Mouse (Mus musculus): Measurements from ENCODE around the gene Msi2.

Msi2 gene

DNA sequence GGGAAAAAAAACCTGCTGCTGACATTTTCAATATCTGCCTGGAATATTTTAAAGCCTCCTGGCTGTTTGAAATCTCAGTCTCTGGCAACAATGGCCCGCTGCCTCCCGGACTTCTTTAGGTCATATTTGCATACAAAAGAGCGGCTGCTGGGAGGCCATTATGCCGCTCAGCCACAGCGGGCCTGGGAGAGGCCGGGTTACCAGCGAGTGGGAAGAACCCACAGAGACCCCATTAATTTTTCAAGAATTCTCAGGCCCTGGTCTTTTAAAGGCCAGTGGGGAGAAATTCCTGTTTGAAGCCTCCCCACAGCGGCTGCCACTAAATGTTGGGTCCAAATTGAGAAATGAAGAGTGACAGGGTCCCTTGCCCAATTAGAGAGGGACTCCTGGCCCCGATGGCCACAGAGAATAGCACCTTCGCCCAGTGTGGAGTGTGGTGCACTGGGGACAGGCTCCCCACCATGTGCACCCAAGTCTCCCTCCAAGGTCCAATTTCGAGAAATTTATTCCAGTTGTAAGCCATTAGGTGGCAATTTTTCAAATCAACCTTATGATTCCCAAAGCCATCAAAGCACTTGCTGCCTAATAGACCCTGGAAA is 183.9 kb downstream of the Msi2 start:
- DNase-seq = no peak

DNA sequence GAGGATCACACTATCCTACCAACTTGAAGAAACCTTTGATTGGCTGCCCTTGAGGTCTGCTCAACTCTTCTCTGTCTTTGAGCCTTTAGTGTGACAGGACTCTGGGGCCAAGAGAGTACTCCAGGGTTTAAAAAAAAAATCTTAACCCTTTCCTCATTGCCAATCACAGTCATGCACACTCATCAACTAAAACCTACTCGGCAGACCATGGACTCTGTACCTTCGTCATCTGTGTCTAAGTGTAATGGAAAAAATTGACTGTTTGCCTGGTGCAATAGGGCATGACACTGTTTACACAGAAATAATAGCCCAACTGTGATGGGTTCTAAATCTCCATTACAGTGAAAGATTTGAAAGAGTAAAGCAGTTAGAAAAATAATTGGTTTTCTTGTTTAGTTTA is 186.3 kb downstream of the Msi2 start:
- DNase-seq = peak in 1 of 2 experiments; percentile 63

DNA sequence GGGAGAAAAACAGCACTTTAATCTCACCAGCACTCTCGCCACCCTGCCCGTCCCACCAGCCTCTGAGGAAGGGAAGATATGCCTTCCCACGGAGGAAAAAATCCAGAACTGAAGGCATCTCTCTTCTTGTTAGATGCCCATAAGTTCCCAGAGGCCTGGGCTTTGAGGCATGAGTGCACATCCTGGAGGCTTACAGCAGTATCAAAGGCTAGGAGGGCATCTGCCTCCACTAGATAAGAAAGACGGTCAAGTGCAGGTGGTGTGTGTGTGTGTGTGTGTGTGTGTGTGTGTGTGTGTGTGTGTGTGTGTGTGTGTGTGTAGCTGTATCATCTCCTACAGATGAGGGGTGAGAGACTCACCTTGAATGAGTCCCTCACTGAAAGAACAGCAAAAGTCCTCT is 188.3 kb downstream of the Msi2 start:
- no peak for DNase-seq

DNA sequence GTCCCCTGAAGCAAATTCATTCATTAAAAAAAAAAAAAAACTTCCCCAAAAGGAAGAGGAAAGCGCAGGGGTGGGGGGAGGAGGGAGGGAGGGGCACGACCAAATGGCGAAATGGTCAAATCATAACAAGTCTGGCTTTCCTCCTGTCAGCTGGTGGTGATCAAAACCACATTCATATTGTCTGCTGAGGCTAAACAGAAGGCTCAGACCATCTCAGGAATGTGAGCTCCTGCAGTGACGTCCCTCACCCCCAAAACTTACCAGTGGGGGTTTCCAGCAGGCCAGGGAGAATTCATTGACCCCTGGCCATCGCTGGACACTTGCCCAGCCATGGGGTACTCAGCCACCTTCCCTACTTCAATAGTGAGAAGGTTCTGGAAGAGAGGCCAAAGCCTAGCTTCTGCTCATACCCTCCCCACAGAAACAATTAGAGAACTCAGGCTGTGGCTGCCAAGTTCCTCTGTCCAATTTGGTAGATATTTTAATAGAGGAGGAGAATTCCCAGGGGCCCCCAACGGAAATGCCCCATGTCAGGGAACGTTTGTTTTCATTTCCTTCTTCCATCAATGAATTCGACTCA is 189.7 kb downstream of the Msi2 start:
- DNase-seq = peak; percentile 51 to 52

DNA sequence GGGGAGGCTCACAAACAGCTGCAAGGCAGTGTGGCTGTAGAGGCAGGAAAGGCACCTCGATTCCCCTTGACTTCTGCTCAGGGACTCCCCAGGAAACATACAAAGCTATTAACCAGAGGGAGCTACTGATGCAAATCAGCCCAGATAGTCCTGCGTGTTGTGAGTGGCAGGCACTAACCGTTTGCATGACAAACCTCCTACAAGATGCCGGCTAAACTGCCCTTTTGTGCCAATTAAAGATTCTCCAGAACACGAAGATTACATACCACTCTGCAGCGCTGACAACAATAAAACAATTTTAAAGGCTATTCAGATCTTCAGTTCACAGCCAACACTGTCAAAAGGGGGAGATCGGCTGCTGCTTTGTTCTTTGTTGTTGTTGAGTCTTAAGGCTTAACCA is 191.6 kb downstream of the Msi2 start:
- no peak for DNase-seq

DNA sequence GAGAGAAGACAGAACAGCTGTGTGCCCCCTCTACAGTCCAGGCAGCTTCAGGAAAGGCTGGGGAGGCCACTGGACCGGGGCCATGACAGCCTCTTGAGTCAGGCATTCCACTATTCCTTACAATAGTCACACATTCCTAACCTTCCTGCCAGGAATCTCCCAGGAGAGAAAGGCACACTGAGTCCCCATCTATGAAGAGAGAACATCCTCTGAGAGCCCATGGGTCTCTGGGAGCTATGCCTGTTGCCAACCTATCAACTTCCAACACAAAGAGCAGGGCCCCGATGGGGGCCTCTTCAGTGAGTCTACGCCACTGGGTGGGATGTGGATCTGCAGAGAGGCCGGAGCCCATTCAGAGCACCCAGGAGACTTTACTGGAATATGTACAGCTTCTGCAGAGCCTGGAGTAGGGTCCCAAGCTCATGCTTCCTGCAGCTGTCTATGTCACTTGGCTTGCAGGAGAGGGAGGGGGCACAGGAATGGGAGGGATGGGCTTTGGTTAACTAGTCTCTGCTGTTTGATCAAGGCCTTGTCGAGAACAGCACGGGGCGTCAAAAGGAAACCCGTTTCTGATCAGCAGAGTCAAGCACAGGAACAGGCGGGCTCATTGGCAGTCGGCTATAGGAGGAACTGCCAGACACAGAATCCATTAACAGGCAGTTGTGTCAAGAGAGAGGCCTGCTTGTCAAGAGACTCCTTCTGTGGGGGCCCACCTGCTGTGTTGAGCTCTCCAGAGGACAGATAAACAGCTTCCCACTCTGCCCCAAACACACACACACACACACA is 193.3 kb downstream of the Msi2 start:
- peak in 1 of 2 experiments; percentile 40 for DNase-seq

DNA sequence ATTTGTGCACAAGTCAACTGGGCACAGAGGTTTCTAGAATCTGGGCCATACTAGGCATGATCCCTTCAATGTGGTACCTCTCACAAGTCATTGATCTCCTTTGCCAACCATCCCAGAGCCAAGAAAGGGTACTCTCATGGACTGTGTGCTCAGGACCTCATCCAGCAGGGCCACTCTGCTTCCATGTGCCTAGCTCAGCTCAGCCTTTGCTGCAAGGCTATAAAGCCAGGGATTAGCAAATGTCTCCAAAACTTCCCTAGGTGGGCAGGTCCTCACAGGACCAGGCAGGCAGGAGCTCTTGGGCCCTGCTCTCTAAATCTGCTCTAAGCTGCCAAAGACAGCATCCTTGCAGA is 193.9 kb downstream of the Msi2 start:
- no peak for DNase-seq

DNA sequence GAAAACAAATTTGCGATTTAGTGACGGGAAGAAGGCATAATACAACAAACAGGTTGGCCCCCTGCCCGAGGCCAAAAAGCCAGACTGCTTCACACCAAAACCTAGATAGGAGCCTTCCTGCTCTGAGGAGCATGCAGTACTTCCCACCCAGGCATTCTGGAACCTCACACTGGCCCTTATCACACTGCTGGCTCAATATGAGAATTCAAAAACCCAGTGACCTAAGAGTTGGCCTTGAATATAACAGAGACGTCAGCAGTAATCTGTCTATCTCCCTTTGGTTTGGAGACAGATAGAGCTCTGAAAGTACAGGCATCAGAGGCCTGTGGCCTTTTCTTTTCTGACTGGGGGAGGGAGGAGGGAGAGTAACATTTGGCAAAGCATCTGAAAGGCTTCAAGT is 194.4 kb downstream of the Msi2 start:
- peak in 1 of 2 experiments; percentile 34 for DNase-seq

DNA sequence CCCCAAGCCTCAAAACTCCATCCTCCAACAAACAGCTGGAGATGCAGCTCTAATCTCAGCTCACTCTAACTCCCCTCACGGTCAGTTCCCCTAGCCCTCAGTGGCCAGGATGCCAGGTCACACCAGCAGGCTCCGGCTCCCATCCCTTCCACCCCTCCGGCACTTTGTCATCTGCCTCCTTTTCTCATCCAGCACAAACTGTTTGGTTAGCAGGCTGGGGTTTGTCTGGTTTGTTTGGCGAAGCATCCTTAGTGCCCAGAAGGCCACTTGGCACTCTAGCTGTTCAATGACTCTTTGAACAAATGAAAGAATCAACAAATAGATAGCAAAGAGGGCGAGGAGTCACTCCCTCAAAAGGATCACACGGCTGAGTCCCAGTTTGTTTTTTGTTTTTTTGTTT is 194.8 kb downstream of the Msi2 start:
- DNase-seq = no peak

DNA sequence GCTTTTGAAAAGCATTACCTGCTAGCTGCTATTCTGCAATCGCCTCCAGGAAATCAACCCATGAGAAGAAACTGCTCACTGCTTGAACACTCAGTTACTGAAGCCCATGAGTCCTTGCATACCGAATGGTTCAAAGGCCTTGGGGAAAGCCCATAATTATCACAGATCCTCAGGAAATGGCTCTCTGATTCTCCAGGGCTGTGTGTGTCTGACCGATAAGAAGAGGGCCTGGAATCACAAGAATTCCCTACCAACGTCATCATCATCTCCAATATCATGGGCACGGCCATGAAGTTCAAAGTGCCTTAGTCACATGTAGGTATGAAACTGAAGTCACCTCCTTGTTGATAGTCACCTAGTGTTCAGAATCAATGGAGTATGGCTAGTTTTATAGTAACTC is 196.2 kb downstream of the Msi2 start:
- no peak for DNase-seq

DNA sequence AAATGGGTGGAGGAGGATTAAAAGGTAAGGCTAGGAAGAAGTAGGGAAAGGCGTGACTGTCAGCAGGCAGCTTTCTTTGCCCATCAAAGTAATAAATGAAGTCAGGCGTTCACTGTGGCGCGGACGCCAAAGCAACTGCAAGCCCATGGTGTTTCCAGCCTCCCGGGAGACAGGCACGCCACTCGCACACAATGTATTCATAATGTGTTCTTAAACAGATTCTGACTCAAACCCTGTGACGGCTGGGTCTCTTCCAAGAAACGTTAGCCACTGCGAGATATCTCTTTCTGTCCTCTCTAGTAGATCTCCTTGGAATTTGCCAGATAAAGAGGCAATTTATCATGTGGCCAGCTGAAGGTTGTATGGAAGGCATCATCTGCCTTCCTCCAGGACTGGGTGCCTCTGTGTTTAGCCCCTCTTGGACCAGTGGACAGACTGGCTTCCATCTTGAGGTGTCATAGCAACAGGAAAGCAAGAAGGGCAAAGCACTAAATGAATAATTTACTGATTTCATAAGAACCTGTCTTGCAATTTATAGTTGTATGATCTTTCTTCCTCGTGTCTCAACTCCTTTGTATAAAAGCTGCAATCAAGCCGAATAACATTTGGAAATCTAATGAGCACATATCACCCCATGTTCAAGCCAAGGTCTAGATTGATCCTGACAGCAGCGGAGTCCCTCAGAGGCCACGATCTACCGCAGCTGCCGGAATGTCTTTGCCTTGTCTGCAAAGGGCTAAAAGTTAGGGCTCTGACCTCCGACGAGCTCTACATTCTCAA is 197.2 kb downstream of the Msi2 start:
- DNase-seq = no peak

DNA sequence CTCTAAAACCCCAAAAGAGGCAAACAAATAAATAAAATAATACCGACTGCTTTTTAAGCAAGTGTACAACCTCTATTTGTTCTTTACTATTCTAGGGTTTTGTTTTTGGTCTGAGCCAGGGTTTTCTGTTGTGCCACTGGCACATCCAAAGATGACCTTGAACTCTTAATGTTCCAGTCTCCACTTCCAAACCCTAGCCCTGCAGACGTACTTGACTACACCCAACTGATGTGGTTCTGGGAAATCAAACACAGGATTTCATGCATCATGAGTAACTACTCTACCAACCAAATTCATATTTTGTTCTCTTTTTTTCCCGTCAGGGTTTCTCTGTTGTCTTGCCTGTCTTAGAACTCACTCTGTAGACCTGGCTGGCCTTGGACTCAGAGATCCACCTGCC is 200.0 kb downstream of the Msi2 start:
- DNase-seq = no peak

DNA sequence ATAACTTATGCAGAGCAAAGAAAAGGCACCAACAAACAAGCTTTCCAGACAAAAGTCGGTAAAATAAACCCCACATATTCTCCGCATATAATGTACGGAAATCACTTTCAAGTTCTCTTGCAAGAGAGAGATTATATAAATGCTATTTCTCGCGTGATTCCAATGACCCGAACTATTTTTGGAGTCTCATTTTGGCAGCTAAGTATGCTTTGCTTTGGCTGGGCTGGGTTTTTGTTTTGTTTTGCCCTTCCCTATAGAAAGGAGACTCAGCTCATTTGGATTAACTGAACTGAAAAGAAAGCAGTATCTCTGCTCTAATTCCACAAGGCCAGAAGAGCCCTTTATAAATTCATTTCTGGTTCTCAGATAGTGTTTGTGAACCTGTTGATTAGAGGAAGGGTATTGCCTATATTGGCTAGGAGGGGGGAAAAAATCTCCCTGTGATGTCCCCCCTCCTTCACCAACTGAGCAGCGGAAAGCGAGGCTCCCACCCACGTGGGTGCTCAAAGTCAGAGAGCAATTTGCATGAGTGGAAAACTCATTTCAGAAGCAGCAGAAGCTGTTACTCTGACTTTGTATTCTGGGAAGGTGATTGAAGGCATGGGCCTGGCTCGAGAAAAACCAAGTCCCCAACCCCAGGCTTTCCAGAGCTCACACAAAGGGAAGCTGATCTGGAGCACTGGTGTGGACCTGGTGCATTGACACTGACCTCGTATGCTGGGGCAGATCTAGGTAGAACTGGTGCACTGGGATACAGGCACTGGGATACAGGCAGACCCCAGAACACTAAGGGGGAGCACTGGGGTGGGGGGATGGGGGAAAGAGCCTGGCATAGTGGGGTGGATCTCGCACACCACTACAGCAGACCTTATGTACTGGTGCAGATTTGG is 201.5 kb downstream of the Msi2 start:
- DNase-seq = no peak

DNA sequence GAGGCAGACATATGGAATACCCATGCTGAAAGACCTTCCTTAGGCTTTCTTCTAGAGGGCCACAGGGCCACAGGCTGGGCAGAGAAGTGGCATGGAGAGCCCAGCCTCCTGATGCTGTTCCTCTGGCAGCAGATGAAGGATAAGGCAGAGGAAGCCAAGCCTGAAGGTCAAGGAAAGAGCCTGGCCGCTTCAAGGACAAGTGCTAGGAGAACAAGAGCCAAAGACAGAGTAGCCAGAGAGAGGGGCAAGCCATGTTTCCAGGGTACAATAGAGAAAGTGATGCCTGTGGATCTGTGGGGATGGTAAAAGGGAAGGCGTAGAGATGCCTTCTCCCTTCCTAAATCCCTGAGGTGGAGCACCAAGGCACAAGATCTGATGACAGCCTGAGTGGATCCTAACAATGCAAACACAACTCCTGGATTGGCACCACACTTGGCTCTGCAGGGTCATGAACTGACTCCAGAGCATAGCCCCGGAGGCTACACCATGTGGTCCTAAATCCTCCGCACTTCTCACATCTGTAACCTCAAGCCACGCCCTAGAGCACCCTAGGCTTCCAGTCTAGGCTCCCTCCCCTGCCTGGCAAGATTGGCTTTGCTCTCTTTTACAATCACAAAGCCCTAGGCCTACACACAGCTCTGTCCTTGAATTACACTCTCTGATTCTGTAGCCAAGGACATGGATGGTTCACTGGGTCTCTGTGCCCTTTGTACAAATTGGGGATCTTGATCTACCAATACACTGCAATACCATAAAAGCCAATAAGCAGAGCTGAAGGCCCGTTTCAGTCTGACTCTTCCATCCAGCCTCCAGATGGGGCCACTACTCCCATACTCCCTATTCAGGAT is 202.4 kb downstream of the Msi2 start:
- DNase-seq = peak; percentile 34 to 52

DNA sequence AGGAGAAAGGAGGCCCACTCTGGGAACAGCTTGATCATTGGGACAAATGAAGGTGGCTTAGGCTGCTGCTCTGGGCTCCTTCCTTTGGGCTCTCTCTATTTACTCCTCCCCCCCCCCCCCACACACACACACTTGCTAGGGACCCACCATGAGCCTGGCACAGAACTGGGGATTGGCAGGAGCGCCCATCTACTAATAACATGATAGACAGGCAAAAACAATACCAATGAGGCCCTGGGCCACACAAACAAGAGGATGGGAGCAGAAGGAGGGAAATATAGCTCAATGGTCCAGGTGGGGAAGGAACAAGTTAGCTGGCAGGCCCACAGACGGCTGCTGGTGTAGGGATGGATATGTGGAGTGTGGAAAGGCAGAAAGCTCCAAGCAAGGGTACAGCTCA is 203.0 kb downstream of the Msi2 start:
- DNase-seq = no peak

DNA sequence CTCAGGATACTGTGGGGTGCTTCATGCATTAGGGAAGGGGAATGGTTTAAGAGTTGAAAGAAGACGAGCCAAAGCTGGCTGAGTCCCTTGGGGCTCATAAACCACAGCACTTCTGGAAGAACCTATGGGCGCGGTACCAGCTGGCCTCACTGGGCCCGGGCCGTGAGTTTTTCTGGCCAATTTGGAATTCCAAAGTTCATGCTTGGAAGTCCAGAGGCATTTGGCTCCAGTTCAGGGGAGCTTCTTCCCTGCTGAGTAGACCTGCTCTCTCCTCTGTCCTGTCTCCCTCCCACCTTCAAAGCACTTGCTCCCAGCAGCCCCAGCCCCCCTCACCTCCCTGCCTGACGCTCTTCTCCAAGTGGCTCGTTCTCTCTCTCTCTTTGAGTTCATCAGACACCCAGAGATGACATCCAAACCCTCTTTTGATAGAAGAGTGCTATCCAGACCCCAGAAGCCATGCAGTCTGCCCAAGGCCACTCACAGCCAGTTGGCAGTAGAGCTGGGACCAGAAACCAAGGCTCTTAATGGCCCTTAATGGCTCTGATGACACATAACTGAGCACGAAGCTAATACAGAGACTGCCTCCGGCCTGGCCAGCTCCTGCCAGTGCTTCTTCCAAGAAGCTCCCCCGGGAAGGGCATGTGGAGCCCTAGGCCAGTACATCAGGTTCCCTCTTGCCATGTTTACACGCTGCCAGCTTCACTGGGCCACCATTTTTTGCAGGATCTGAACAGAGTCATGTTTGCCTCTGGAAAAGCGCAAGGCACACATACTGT is 204.0 kb downstream of the Msi2 start:
- peak; percentile 86 to 88 for DNase-seq

DNA sequence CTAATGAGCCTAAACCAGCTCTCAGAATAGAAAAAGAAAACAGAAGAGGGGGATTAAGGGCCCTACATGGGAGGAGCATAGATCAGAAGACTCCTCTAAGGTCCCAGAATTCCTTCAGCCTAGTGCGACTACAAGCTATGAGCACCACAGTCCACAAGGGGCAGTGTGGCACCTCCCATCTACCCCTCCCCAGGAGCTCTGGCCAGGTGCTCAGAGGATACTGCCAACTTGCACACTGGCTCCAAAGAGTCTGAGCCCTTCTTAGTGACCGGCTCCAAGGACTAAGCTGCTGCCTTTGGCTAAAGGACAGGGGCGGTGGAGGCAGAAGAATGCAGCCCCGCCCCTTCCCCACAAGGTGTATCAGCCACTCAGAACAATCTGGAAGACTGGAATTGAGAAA is 205.7 kb downstream of the Msi2 start:
- peak; percentile 80 for DNase-seq

DNA sequence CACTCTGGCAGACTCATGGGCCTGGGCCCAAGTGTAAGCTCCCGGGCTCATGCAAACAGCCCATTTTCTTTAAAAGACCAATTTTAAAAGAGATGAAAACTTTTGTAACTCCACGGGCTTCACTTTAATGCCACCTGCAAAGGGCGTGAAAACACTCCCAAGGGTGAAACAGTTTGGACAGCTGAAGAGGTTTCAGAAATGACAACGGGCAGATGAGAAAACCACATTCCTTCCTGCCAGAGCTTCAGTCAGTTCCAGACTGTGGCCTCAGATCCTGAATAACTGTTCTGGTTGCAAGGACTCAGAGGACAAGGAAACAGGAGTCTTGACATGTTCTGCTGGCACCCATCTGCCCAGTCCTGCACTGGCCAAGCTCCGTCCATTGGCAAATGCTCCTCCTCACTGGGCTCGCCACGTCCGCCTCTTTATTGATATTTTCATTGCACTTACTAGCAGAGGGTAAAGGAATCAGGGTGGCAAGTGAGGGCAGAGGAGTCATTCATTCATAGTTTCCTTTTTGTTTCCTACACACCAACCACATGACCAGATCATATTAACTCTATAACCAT is 207.9 kb downstream of the Msi2 start:
- no peak for DNase-seq

DNA sequence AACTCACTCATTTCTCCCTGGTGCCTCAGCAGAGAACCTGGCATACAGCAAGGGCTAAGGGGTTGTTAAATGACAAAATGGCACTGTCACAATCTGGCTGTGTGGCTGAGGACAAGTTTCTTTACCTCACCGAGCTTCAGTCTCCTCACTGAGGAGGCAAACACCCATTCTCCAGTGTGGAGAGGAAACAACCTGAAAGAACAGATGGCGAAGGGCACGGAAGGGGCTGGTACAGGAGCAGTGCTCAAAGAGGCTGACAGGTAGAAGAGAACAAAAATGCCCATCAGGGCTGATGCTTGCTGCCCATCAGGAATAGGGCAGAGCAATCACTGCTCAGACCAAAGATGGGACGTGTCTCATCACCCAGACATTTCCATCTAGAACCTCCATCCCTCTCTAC is 208.8 kb downstream of the Msi2 start:
- DNase-seq = no peak

DNA sequence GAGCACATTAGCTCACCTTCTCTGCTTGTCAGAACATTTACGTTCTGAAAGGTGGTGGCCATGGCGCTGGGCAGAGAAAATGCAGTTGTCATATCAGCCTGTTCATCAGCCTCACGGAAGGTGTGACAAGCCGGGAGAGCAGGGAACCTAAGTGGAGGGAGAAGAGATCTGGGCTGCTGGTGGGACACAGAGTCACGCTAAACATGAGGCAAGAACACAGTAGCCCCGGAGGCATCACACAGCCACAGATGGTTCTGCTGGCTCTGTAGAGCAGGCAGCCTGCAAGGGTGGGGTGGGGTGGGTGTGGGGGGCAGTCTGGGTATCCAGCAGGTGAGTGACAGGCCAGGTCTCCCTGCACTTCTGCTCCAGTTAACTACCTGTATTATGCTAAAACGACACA is 210.2 kb downstream of the Msi2 start:
- no peak for DNase-seq

Measured in kidney, adult 8-10 months (tissue).